Mouse (Mus musculus) mature B cell (primary cell): ENCODE data around the gene Wbp11.

Source experiments
- in situ Hi-C: fragments of 300-500 bp; cut with MboI; formaldehyde crosslinking; loops from 2 replicates; pipeline ENCODE4 v1.14.3; 2019

Wbp11 gene

GRCm38 (mm10) chr6:136827881-136828561 is at the start of gene Wbp11:
Gene Wbp11 (minus strand): TSS chr6:136828233.
- in situ Hi-C loops, result no loop called here

GRCm38 (mm10) chr6:136875670-136876069 is 47.6 kb upstream of the Wbp11 start, which contains the start of gene Mgp:
Gene Mgp (minus strand): TSS chr6:136875823.
- in situ Hi-C loops, result no loop called here

GRCm38 (mm10) chr6:136874599-136874998 is 46.6 kb upstream of the Wbp11 start:
- in situ Hi-C loops, result no loop called here

GRCm38 (mm10) chr6:136868921-136869320 is 40.9 kb upstream of the Wbp11 start:
- in situ Hi-C loops, result no loop called here

GRCm38 (mm10) chr6:136866150-136866549 is 38.1 kb upstream of the Wbp11 start:
- in situ Hi-C loops, result no loop called here

GRCm38 (mm10) chr6:136865360-136865759 is 37.3 kb upstream of the Wbp11 start:
- in situ Hi-C loops, result no loop called here

- in situ Hi-C loops, result no loop called here
Observed at GRCm38 (mm10) chr6:136861020-136861419, 33.0 kb upstream of the Wbp11 start.

GRCm38 (mm10) chr6:136858420-136858819 is 30.4 kb upstream of the Wbp11 start:
- in situ Hi-C loops, result loop anchor here (5.0 kb wide), 1 partner anchor 109 kb away; no protein-coding TSS in a partner anchor

- in situ Hi-C loops, result loop anchor here (5.0 kb wide), 1 partner anchor 109 kb away; no protein-coding TSS in a partner anchor
Observed at GRCm38 (mm10) chr6:136857873-136858260, 29.8 kb upstream of the Wbp11 start.

GRCm38 (mm10) chr6:136857186-136857872 is 29.3 kb upstream of the Wbp11 start, which contains the start of gene Art4:
Gene Art4 (minus strand): TSS chr6:136857733.
- in situ Hi-C loops, result loop anchor here (5.0 kb wide), 1 partner anchor 110 kb away; no protein-coding TSS in a partner anchor

GRCm38 (mm10) chr6:136856071-136856636 is 28.1 kb upstream of the Wbp11 start:
- in situ Hi-C loops, result loop anchor here (5.0 kb wide), 1 partner anchor 111 kb away; no protein-coding TSS in a partner anchor

- in situ Hi-C loops, result loop anchor here (5.0 kb wide), 1 partner anchor 112 kb away; no protein-coding TSS in a partner anchor
Observed at GRCm38 (mm10) chr6:136855183-136855582, 27.1 kb upstream of the Wbp11 start.

- in situ Hi-C loops, result no loop called here
Observed at GRCm38 (mm10) chr6:136854361-136854781, 26.3 kb upstream of the Wbp11 start.

- in situ Hi-C loops, result no loop called here
Observed at GRCm38 (mm10) chr6:136852762-136853161, 24.7 kb upstream of the Wbp11 start.

- in situ Hi-C loops, result no loop called here
Observed at GRCm38 (mm10) chr6:136852348-136852747, 24.3 kb upstream of the Wbp11 start.

GRCm38 (mm10) chr6:136850267-136850666 is 22.2 kb upstream of the Wbp11 start:
- in situ Hi-C loops, result no loop called here

- in situ Hi-C loops, result no loop called here
Observed at GRCm38 (mm10) chr6:136848971-136849370, 20.9 kb upstream of the Wbp11 start.

- in situ Hi-C loops, result no loop called here
Observed at GRCm38 (mm10) chr6:136848399-136848798, 20.4 kb upstream of the Wbp11 start.

GRCm38 (mm10) chr6:136847790-136848189 is 19.8 kb upstream of the Wbp11 start:
- in situ Hi-C loops, result no loop called here

GRCm38 (mm10) chr6:136847267-136847666 is 19.2 kb upstream of the Wbp11 start:
- in situ Hi-C loops, result no loop called here

GRCm38 (mm10) chr6:136845706-136846480 is 17.9 kb upstream of the Wbp11 start:
- in situ Hi-C loops, result no loop called here

GRCm38 (mm10) chr6:136844903-136845302 is 16.9 kb upstream of the Wbp11 start:
- in situ Hi-C loops, result no loop called here
